Mouse (Mus musculus): Measurements from ENCODE around the gene Gramd2.
A peak's percentile ranks its signal among the peaks of the same experiment; 100 is the strongest.

Gene Gramd2

GRCm38 (mm10) chr9:59679678-59680533, at the start of gene Gramd2:
TSS of gene Gramd2 (plus strand) at chr9:59680144.
- peak; percentile 50 for DNase-seq (ENCODE audit: low read depth, low spot score)

- no peak for DNase-seq (ENCODE audit: low read depth, low spot score)
Observed at GRCm38 (mm10) chr9:59638372-59638771, 41.6 kb upstream of the Gramd2 start.

- no peak for DNase-seq (ENCODE audit: low read depth, low spot score)
Observed at GRCm38 (mm10) chr9:59639936-59640335, 40.0 kb upstream of the Gramd2 start.

DNA sequence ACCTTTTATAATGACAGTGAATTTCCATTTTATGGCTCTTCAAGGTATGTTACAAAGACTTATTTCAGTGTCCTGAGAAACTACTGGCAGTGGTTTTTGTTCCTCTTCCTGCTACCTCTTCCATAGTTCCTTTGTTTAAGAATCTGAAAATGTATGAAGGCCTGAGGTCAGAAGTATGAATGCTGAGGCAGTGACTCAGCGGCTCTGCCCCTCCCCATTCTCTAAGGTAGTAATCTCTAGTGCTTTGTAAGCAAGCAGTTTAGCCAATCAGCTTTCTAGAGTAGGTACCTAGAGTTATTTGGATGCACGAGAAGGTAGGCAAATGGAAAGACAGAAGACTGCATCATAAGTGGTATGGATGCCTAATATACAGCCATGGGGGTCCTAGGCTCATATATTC, 38.6 kb upstream of the Gramd2 start:
- DNase-seq (ENCODE audit: low read depth, low spot score), result no peak

- DNase-seq (ENCODE audit: low read depth, low spot score), result no peak
Observed at GRCm38 (mm10) chr9:59649911-59650310, 30.0 kb upstream of the Gramd2 start.

- no peak for DNase-seq (ENCODE audit: low read depth, low spot score)
Observed at GRCm38 (mm10) chr9:59653371-59653770, 26.6 kb upstream of the Gramd2 start.

DNA sequence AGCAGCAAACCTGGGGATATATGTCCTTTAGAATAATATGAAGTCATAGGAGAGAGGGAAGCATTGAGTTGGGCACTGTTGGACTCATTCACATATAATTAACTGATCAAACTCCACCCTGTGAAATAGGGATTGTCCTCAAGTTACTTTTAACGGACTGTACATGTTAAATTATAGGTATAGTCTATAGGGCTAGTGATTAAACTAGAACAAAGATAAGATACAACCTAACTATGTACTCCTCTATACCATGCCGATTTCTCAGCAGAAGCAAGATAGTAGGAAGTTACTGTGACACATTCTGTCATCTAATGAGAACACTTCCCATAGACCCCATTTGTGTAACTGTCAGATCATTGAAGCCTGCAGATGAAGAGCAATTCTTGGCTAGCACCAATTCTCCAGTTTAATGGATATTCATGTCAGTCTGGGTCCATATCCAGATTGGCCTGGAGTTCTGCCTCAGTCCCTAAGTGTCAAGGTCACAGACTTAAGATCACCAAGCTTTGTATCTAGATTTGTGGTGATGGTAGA, 25.4 kb upstream of the Gramd2 start:
- no peak for DNase-seq (ENCODE audit: low read depth, low spot score)

- peak; percentile 98 for DNase-seq (ENCODE audit: low read depth, low spot score)
Observed at GRCm38 (mm10) chr9:59655958-59656634, 23.8 kb upstream of the Gramd2 start, which contains the start of gene Pkm. TSS of gene Pkm (plus strand) at chr9:59656368.

GRCm38 (mm10) chr9:59656635-59657617, 23.0 kb upstream of the Gramd2 start:
- peak; percentile 84 for DNase-seq (ENCODE audit: low read depth, low spot score)

DNA sequence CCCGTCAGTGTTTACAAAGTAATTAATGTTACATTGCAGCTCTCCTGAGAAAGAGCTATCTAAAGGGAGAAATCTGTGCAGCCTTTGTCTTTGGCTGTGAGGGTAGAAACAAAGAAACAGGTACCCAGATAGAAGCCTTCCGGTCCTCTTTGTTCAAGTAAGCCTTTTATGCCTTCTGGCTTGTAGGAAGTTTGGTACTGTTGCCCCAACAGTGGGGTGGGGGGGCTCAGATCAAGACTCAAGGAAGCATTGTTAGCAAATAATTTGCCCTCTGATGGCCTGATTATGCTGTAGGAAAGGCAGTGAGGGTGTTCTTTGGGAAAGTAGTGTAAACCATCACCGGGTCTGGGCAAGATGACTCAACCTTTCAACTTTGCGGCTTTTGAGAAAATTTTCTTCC, 21.8 kb upstream of the Gramd2 start:
- DNase-seq (ENCODE audit: low read depth, low spot score), result no peak

- peak; percentile 74 for DNase-seq (ENCODE audit: low read depth, low spot score)
Observed at GRCm38 (mm10) chr9:59659036-59660026, 20.6 kb upstream of the Gramd2 start.

DNA sequence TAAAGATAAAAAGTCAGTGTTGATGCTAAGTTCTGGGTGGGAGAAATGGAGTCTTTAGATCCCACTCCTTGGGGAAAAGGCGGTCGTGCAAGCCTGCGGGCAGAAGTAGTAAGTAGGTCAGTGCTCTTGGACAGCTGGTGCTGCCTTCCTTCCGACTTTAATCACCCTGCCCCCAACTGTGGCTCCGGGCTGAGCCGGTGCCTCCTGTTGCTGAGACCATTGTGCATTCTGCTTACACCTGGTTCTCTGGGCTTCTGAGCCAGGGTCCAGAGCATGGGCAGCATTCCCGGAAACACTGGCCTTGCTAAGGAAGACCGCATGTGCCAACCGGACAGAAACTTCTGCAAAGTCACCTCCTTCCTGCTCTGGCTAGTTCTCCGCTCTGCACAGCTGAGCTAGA, 19.5 kb upstream of the Gramd2 start:
- peak; percentile 50 for DNase-seq (ENCODE audit: low read depth, low spot score)

DNA sequence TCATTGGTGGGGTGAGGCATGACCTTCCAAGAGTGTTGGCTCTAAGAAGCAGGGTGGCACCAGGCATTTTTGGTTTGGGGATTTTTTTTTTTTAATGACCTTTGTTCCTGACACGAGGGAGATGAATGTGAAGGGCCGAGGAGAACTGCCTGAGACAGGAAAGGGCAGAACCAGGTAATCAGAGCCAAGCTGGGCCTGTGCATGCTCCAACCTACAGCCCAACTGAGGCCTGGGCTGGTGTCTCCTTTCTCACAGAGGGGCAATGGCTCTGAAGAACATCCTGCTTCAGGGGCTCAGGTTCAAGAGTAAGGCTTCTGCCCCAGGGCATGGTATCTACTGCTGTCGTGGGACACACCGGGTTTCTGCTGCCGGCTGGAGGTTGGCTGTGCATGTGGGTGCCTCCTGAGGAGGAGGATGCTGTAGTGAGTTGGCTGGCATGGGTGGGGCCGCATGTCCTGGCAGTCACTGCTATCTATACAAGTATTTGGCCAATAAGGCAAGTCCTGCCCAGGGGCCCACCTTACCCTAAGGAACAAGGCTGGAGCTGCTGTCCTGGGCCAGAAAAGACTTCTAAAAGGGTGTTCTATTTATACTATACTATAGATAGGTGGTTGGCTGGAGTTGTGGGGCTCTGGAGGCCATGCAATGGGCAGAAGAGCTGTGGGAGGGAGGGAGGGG, 18.5 kb upstream of the Gramd2 start:
- no peak for DNase-seq (ENCODE audit: low read depth, low spot score)

DNA sequence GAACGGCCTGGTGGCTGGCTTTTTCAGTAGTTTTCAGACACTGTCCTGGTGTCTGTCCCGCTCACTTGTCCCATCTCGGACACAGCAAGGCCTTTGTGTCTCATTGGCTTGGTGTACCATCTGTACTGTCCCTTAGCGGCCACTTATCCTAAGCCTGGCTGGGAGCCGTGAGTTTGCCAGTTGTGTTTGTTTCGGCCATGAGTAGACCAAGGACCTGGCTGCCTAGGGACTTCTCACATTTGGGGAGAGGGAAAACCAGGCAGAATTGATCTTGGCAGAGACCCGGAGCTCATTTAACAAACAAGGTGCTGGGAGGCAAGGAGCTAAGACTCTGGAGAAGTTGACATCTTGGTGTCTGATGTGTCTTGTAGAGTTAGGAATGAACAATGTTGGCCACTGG, 16.7 kb upstream of the Gramd2 start:
- DNase-seq (ENCODE audit: low read depth, low spot score), result no peak

DNA sequence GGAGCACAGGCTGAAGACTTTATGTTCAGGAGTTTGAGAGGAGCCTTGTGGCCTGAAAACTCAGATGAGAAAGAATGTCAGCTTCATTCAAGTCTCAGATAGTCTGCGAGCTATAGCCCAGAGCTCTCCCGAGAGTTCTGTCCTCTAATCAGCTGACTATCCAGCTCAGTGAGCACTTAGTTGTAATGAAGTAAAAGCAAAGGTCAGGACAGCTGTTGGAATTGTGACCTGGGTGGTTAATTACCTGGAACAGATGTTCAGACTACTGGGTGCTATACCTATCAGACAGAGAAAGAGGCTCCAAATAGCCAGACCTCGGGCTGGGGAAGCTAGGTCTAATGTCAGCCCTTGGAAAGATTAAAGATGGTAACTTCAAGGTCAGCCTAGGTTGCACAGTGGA, 16.0 kb upstream of the Gramd2 start:
- no peak for DNase-seq (ENCODE audit: low read depth, low spot score)

- no peak for DNase-seq (ENCODE audit: low read depth, low spot score)
Observed at GRCm38 (mm10) chr9:59664664-59665256, 15.2 kb upstream of the Gramd2 start.

DNA sequence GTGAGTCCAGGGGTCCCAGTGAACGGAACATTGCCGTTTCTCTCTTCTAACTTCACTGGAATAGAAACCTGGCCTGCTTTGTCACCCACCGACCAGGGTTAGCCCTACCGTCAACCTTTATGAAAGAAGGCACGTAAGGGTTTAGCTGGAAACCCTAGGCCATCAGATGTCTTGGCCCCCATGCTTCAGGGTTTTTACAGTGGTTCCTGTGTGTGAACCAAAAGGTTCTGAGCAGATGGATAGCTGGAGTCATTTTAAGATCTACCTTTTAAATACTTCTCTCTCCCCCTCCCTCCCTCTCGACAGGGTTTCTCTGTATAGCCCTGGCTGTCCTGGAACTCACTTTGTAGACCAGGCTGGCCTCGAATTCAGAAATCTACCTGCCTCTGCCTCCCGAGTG, 13.9 kb upstream of the Gramd2 start:
- DNase-seq (ENCODE audit: low read depth, low spot score), result no peak

DNA sequence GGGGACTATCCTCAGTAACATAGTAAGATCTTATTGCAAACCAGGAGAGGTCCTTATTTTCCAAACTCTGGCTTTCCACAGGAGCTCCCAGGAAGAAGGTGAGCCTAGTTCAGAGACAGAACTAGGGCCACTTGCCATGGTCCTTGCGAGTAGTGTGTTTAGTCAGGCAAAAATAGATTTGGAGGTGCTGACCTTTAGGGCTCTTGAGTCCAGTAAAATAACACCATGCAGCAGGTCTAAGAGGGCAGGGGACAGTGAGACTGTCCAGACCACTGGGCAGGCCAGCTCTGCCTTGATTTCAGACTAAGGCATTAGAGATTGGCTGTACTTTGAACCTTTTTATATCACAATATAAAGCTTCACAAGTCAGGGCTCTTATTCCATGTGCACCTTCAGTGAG, 13.1 kb upstream of the Gramd2 start:
- DNase-seq (ENCODE audit: low read depth, low spot score), result no peak

DNA sequence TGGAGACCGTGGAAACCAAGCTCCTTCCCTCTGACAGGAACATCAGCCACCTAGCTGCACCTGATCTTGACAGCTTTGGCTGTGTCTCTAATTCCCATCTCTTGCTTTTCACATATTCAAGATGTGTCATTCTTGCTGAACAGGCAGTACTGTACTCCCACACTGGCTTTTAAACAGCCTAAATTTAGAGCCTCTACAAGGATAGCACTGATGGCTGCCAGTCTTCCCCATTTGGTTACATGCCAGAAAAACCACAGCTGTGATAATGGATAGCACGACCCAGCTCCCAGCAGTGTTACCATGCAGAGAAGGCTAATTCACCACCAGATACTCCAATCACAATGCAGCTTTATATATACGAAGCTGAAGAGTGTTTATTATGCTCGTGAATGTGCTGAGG, 12.7 kb upstream of the Gramd2 start:
- no peak for DNase-seq (ENCODE audit: low read depth, low spot score)
